Mouse (Mus musculus): ENCODE data around the gene Fam110a.
A peak's percentile ranks its signal among the peaks of the same experiment; 100 is the strongest.

Fam110a gene

DNA sequence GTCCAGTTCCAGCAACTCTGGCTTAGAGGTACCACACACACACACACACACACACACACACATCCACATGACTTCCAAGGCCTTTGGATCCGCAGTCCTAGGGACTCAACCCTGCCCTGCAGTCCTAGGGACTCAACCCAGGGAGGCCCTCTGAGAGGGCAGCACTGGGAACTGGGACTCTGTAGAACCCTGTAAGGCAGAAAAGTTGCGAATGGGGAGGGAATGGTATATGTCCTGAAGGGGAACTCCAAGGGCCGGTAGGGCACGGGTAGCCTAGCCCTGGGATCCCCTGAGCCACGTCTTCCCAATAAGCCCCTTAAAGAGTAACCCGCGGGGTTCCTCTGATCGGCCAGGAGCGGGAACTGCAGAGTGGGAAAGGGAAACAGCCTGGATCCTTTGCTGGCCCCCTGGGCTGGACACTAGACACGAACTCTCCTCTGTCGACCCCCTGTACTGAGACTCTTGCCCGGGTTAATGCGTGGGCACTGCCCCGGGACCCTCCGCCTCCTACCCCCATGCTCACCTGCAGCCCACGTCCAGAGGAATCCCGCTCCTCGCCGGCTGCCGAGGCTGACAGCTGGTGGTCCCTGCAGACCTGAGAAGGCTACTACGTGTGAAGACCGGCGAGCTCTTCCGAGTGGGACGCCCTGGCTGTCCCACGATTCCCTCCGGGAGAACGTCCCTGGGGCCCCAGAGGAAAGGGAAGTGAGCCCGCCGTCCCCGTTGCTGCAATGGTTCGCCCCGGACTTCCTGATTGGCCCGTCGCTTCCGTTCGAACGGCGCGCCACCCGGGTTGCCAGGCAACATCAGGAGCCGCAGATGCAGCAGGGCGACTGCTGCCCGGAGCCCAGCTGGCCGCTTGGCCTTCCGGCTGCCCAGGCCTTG lies at the start of gene Fam110a:
Gene Fam110a (minus strand): TSS at position 750 of the 885 bp plus-strand sequence.
- no peak for DNase-seq (ENCODE audit: extremely low read depth, low read depth, low spot score)

DNA sequence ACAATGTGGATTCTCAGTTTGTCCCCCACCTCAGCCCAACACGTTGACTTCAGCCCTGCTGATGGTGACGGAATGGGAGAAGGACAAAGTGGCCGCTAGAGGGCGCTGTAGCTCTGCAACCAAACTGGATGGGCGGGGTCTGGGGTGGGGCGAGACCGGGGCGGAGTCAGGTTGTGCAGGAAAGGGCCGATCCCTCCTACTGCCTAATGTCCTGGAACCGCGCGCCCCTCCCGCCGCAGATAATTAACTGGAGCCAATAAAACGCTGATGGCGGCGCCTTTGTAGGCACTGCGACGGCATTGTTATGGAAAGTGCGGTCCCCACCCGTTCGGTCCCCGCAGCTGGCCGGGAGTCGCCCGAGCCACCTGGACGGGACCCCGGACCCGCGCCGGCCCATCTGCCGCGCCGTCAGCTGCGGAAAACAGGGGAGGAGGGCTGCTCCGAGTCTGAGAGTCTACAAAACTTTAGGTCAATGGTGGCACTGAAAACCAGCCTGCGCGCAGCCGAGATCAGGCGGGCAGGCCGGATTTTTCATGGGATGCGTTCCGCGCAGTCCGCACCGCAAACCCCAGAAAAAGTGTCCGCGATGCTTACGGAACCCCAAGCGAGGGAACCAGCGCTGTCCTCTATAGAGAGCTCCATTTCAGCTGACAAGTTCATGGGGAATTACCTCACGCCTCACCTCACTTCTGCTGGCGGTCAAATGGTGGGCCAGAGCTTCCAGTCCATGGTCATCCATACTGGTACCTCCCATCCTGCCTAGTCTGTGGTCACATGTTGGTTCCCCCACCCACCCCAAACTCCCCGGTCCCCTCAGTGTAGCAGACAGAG lies 49.4 kb upstream of the Fam110a start:
- DNase-seq (ENCODE audit: extremely low read depth, low read depth, low spot score): no peak

DNA sequence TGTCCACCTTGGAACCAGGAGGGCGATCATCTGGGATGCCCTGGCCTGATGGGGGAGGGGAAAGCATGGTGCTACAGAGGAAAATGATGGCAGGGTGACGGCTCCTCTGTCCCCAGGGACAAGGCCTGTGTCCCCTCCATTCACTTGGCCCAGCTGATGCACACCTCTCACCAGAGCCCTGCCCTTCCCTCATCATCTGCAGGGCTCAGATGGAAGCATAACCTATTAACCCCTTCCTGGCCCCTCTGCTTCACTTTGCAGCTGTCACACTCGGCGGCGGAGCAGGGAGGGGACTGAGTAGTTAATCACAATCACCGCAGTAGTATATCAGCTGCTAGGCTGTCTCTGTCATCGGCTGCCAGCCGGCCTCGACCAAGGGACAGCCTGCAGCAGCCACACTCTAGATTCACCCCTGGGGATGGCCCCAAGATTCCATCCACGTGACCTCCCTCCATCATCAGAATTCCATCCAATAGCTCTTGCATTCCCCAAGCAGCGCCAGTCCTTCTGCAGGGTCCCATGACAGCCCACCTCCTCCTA lies 44.9 kb upstream of the Fam110a start:
- DNase-seq (ENCODE audit: extremely low read depth, low read depth, low spot score): no peak

DNA sequence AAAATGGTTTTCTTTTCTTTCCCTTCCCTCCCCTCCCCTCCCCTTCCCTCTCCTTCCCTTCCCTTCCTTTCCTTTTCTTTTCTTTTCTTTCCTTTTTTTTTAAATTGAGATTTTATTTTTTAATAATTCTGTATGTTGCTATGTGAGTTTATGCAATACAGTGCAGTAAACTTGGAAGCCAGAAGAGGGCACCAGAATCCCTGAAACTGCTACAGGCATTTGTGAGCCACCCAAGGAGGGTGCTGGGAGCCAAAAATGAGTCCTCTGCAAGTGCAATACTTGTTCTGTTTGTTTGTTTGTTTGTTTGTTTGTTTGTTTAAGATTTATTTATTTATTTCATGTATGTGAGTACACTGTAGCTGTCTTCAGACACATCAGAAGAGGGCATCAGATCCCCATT lies 42.0 kb upstream of the Fam110a start:
- no peak for DNase-seq (ENCODE audit: extremely low read depth, low read depth, low spot score)

GRCm38 (mm10) chr2:152020255-152020654 lies 40.2 kb upstream of the Fam110a start:
- DNase-seq (ENCODE audit: extremely low read depth, low read depth, low spot score): no peak

DNA sequence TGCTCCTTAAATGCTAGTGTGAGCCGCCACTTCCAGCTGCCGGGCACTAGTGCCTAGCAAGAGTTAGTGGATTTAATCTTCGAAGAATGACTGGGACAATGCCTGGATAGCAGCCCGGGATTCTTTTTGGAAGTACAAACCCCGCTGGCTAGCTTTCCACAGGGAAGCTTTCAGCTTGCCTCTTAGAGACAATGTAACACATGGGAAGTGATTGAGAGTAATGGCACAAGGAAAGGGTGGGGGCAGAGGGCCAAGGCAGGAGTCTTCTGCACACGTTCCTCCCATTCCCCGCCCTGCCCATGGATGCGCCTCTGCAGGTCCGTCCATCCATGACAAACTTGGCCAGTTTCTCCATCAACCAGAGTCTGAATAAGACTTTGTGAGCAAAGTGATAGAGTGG lies 36.6 kb upstream of the Fam110a start:
- no peak for DNase-seq (ENCODE audit: extremely low read depth, low read depth, low spot score)

GRCm38 (mm10) chr2:152015997-152016396 lies 36.0 kb upstream of the Fam110a start:
- DNase-seq (ENCODE audit: extremely low read depth, low read depth, low spot score): no peak

- no peak for DNase-seq (ENCODE audit: extremely low read depth, low read depth, low spot score)
These were observed 32.7 kb upstream of the Fam110a start for GRCm38 (mm10) chr2:152012701-152013100.

GRCm38 (mm10) chr2:152012222-152012621 lies 32.2 kb upstream of the Fam110a start:
- DNase-seq (ENCODE audit: extremely low read depth, low read depth, low spot score): no peak

GRCm38 (mm10) chr2:152011724-152012123 lies 31.7 kb upstream of the Fam110a start:
- no peak for DNase-seq (ENCODE audit: extremely low read depth, low read depth, low spot score)

DNA sequence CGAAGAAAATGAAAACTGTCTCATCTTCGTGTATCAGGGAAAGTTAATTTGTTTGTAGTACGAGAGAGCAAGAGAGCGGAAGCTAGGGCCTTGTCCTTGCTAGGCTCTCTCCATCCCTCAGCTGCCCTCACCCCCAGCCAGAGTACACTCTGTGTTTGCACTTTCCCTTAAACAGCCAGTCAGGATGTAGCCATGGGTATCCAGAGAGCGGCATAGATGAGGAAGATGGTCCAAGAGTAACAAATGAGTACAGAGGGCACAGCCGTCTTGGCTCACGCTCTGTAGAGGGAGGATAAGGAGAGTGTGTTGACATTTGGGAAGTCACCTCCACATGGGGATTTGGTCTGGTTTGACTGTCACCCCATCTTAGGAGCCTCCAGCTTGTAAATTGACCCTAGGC lies 30.6 kb upstream of the Fam110a start:
- DNase-seq (ENCODE audit: extremely low read depth, low read depth, low spot score): no peak

GRCm38 (mm10) chr2:152010251-152010650 lies 30.2 kb upstream of the Fam110a start:
- no peak for DNase-seq (ENCODE audit: extremely low read depth, low read depth, low spot score)

- no peak for DNase-seq (ENCODE audit: extremely low read depth, low read depth, low spot score)
These were observed 29.2 kb upstream of the Fam110a start for GRCm38 (mm10) chr2:152009061-152009779.

DNA sequence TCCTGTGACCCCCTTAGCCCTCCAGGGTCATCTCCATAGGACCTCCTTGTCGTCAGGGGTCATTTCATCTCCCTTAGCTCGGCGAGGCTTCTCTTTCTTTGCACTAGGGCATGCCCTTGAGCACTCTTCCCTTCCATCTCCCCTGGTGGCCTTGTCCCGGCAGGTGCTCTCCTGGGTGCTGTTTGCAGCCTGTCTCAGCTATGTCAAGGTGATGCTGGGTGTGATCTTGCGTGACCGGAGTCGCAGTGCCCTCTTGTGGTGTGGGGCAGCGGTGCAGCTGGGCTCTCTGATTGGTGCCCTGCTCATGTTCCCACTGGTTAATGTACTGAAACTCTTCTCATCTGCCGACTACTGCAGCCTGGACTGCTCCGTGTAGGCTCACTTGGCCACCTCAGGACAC lies 27.8 kb upstream of the Fam110a start:
- DNase-seq (ENCODE audit: extremely low read depth, low read depth, low spot score): no peak

- DNase-seq (ENCODE audit: extremely low read depth, low read depth, low spot score): no peak
These were observed 22.5 kb upstream of the Fam110a start for GRCm38 (mm10) chr2:152002529-152002928.

DNA sequence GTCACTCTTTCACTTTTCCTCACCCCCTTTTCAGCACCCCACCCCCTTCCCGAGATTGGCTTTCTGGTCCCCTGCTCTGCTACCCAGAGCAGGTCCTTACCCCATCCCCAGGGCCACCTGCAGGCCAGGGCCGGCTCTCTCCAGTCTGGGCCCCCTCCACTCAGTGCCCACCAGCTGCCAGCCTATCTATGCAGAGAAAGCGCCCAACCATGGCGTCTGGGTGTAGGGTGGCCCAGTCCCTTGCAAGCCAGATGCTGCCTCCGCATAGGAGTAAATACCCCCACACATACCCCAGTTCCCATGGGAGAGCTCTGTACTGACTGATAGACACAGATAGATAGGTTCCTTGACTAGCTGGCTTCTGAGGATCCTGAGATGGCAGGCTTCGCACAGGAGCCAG lies 20.7 kb upstream of the Fam110a start:
- no peak for DNase-seq (ENCODE audit: extremely low read depth, low read depth, low spot score)

GRCm38 (mm10) chr2:152000291-152000679 lies 20.3 kb upstream of the Fam110a start:
- peak; percentile 85 for DNase-seq (ENCODE audit: extremely low read depth, low read depth, low spot score)

DNA sequence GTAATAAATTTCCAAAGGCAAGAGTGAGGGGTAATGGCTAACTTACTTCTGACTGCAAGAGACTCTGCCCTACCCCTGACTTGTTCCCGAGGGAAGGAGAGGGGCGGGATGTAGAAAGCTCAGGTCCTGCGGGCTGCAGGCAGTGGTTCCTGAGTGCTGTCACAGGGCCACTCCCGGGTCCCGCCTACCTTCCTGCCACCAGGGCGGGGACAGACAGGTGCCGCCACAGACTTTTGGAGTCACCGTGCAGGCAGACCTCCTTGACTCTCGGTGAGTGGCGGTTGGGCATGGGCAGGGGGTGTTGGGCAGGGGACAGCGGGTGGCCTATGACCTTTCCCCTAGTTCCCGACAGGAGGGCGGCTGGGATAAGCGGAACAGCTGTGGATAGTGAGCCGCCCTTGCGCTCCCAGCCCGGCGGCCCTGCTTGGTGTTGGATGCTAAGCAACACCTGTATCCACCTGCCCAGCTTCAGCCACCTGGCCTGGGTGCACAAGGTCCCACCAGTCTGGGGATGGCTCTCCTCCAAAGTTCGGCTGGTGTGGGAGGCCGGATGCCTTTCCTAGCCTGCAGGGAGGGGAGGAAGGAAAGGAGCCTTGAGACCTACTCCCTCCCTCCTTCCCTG lies 19.8 kb upstream of the Fam110a start:
- DNase-seq (ENCODE audit: extremely low read depth, low read depth, low spot score): no peak

DNA sequence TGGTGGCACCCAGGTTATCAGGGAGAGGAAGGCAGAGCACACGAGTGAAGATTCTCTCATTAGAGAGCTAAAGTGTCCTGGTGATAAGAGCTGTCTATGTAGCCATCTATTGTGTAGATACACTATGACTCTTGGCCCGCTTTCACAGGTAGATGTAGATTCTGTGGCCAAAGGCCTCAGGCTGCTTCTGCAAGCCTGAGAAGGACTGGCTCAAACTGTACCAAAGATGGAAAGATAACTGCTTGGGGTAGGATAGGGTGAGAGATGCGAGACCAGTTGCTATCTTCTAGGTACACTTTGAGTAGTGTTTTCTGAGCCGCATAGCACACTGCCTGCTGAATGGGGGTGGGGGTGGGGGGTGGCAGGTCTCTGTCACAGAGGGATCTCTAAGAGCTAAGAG lies 18.9 kb upstream of the Fam110a start:
- DNase-seq (ENCODE audit: extremely low read depth, low read depth, low spot score): peak; percentile 88

DNA sequence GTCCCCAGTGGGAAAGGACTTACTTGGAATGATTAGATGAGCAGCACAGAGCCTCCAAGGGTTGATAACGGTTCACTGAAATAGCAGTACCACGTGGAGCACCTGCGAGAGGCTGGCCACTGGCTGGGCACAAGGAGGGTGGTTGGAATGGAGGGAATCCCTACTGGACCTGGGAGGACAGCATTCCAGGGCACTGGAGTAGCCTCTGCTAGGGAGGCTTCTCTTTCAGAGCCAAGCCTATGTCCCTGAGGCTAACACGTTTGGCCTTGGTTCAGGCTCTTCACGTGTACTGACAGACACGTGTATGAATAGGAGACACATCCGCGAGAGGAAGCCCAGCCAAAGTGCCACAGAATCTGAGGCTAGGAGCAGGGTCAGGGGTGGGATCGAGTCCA lies 18.5 kb upstream of the Fam110a start:
- DNase-seq (ENCODE audit: extremely low read depth, low read depth, low spot score): no peak

All from fat pad, adult 2 months (tissue).